Mouse (Mus musculus) liver, postnatal 0 days (tissue): ENCODE measurements around the gene Psapl1. TPM values are rescaled to one million over a fixed set of nuclear protein-coding genes. Genes with fewer than 3 reads are reported as not detected.

ENCODE experiments used
- ATAC-seq: fragments of 200-750 bp; cut with Nextera tagmentation; 2 replicates; pipeline ENCODE4 v1.8.0; 2017; ENCODE audit warnings: mild to moderate bottlenecking, moderate library complexity
- DNase-seq: peaks from one replicate; pipeline ENCODE4 v3.0.0-alpha.2; 2016
- H3K27ac ChIP-seq: fragments of 300-500 bp; sonication (generic); 2 replicates; pipeline ENCODE4 v1.5.1; 2014; ENCODE audit warnings: antibody characterized with exemption, moderate library complexity, mild to moderate bottlenecking, low read depth
- H3K27me3 ChIP-seq: fragments of 300-500 bp; sonication (generic); 2 replicates; pipeline ENCODE4 v1.6.1; 2014; ENCODE audit warnings: low read length, control low read depth, mixed read lengths; ENCODE audit not compliant: insufficient read depth
- H3K36me3 ChIP-seq: fragments of 300-500 bp; sonication (generic); replicated peaks from 2 replicates; pipeline ENCODE4 v1.6.1; 2014; ENCODE audit warnings: mild to moderate bottlenecking, control low read depth, low read length, moderate library complexity, mixed read lengths; ENCODE audit not compliant: insufficient read depth
- H3K4me1 ChIP-seq: fragments of 300-500 bp; sonication (generic); 2 replicates; pipeline ENCODE4 v1.6.1; 2014; ENCODE audit warnings: antibody characterized with exemption, mild to moderate bottlenecking, control low read depth; ENCODE audit not compliant: insufficient read depth
- H3K4me2 ChIP-seq: fragments of 300-500 bp; sonication (generic); 2 replicates; pipeline ENCODE4 v1.6.1; 2014; ENCODE audit warnings: low read depth, mild to moderate bottlenecking, low read length, moderate library complexity, mixed read lengths
- H3K4me3 ChIP-seq: fragments of 300-500 bp; sonication (generic); 2 replicates; pipeline ENCODE4 v1.5.1; 2014; ENCODE audit warnings: low read depth, low read length
- H3K9ac ChIP-seq: fragments of 300-500 bp; sonication (generic); replicated peaks from 2 replicates; pipeline ENCODE4 v1.6.1; 2014; ENCODE audit warnings: mild to moderate bottlenecking, moderate library complexity
- H3K9me3 ChIP-seq: fragments of 300-500 bp; sonication (generic); 2 replicates; pipeline ENCODE4 v1.6.1; 2016; ENCODE audit warnings: mild to moderate bottlenecking, control low read depth, low read length, mixed read lengths
- CTCF ChIP-seq: sonication (generic); IDR thresholded peaks from 2 replicates; pipeline ENCODE4 v1.5.1; 2016; ENCODE audit warnings: antibody characterized with exemption, low read depth
- EP300 ChIP-seq: IDR thresholded peaks from 2 replicates; pipeline ENCODE4 v1.6.1; 2016; ENCODE audit warnings: antibody characterized with exemption, low read depth, mild to moderate bottlenecking
- WGBS: fragments of 180-500 bp; shearing (Covaris S2); extraction: QIAGEN DNeasy Blood & Tissue Kit; methylation state at CpG from one replicate; pipeline ENCODE4 v1.1.7; 2014; ENCODE audit not compliant: insufficient replicate concordance; 5-methylcytosine and 5-hydroxymethylcytosine counted together
- polyA plus RNA-seq: library from polyadenylated mRNA; unstranded; fragments of >200 nt; fragmentation: Nextera tagmentation; extraction: Ambion mirVana; gene quantifications from 2 replicates; pipeline ENCODE4 v1.2.1, GENCODE M21; 2015

Gene Psapl1
- polyA plus RNA-seq, 1 experiment from 2014 or later: not detected

GRCm38 (mm10) chr5:36248022-36248421, 44.2 kb downstream of the Psapl1 start:
- DNase-seq: no peak
- Histone ChIP-seq H3K4me2 (no peak overlapping the region), H3K9me3 (no peaks in the 10 kb centered on the region), H3K4me1 (no peaks in the 10 kb centered on the region), H3K36me3 (no peaks in the 10 kb centered on the region), H3K4me3 (no peak overlapping the region), H3K9ac (no peak overlapping the region), H3K27ac (no peak overlapping the region), H3K27me3 (no peaks in the 10 kb centered on the region)
- ATAC-seq: no peak
- 74% methylated on average over 3 of the region's 3 CpGs for WGBS
- TF ChIP-seq EP300: no peak

GRCm38 (mm10) chr5:36252746-36253504, 49.1 kb downstream of the Psapl1 start:
- Histone ChIP-seq H3K9ac (no peak overlapping the region), H3K27ac (no peak overlapping the region), H3K4me1 (no peaks in the 10 kb centered on the region), H3K27me3 (no peaks in the 10 kb centered on the region), H3K36me3 (no peaks in the 10 kb centered on the region), H3K4me2 (no peak overlapping the region), H3K4me3 (no peak overlapping the region), H3K9me3 (no peaks in the 10 kb centered on the region)
- ATAC-seq (no peak), DNase-seq (no peak)
- TF ChIP-seq EP300: no peak
- no peak for TF ChIP-seq CTCF
- WGBS: 85% methylated on average over 17 of the region's 17 CpGs

DNA sequence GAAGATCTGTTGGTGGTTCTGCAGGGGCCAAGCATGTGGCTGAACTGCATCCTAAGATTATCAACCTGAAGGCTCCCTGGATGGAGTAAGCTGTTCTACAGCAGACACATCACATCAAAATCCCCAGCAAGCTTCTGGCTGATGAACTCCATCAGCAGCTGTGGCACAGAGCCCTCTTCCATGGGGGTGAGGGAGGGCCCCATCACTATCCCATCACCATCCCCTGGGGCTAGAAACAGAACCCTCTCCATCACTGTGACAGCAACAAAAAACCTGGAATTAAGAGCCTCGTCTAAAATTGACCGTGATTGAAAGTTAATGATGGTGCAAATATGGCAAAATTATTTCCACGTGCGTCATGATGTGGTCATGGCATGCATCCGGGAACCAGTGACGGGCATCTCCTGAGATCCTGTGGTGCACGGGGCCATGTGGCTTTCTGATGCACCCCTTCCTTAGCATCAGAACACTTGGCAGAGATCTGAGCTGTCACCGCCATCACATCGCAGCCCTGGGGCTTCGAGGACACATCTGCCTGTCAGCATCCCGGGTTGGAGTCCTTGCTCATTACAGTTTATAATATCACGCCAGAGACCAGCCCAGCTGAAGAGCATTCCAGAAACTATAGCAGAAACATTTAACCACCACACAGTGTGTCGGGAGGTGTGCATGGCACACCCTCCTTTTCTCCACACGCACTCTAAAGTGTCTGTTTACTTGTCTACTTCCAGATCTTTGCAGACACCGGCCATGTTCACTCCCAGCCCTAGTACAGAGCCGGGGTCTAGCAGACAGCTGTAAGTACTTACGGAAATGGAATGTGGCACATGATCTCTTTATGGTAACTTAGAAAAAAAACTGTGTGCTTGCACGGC, 51.1 kb downstream of the Psapl1 start:
- no peaks in the 10 kb centered on the region for H3K27me3 ChIP-seq
- ATAC-seq: no peak
- H3K9me3 ChIP-seq: no peaks in the 10 kb centered on the region
- no peak overlapping the region for H3K9ac ChIP-seq
- DNase-seq: no peak
- TF ChIP-seq EP300 (no peak), CTCF (no peak)
- no peak overlapping the region for H3K4me2 ChIP-seq
- H3K4me1 ChIP-seq: no peaks in the 10 kb centered on the region
- 71% methylated on average over 18 of the region's 18 CpGs for WGBS
- H3K27ac ChIP-seq: no peak overlapping the region
- H3K36me3 ChIP-seq: no peaks in the 10 kb centered on the region
- no peak overlapping the region for H3K4me3 ChIP-seq

Other genes starting within 250 kb of the Psapl1 start
- gene Sorcs2, start 194.1 kb downstream of the Psapl1 start, polyA plus RNA-seq: 0.30 and 0.33 TPM in 2 replicates